Mouse (Mus musculus) MEL (cell line): ENCODE data around the gene Tuba1a.

Experiments
- CTCF ChIP-seq, 3 experiments: IDR thresholded peaks in 2 of 3; conservative IDR thresholded peaks in 1 of 3; 2 replicates each; pipeline ENCODE4 v1.5.1; 2011 to 2012; ENCODE audit warnings: low read length in 3 of 3, low read depth in 2 of 3, mild to moderate bottlenecking in 2 of 3, improper control_type of control experiment in 1 of 3, inconsistent platforms in 1 of 3, mixed read lengths in 1 of 3, moderate library complexity in 1 of 3; ENCODE audit not compliant: control insufficient read depth in 1 of 3, insufficient read depth in 1 of 3, poor library complexity in 1 of 3, severe bottlenecking in 1 of 3
- POLR2A ChIP-seq, 2 experiments: IDR thresholded peaks; 2 replicates each; pipeline ENCODE4 v1.6.1; 2011 to 2012; ENCODE audit warnings: low read length in 2 of 2, mild to moderate bottlenecking in 2 of 2, control low read depth in 1 of 2, improper control_type of control experiment in 1 of 2, low read depth in 1 of 2, moderate library complexity in 1 of 2; ENCODE audit not compliant: control insufficient read depth in 1 of 2, insufficient read depth in 1 of 2, poor library complexity in 1 of 2

DNA sequence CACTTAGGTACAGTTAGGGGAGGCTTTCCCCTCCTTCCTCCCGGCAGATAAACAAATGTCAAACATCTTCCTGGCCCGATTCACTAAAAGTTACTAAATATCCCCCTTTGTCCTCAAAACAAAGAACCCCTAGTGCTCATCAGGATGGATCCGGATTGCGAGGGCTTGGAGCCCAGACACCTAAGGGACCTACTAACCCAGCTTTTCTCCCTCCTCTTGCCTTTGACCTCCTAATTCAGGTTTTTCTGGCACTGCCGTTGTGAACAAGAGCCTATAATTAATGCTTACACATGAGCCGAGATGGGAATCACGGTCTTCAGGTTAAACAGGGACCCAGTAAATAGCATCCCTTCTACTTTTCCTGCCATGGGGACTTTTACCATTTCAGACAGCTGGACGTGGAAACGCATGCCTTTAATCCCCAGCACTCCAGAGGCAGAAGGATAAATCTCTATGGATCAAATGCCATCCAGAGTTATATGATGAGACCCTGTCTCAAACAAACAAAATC is 38.1 kb upstream of the Tuba1a start:
- TF ChIP-seq POLR2A (IDR thresholded peaks at IDR 0.05; ENCODE audit: control insufficient read depth in 1 of 2, insufficient read depth in 1 of 2, low read depth in 1 of 2, low read length in 2 of 2, poor library complexity in 1 of 2): no peak
- no peak for TF ChIP-seq CTCF (IDR thresholded peaks at IDR 0.05 in 2 of 3, conservative IDR thresholded peaks at IDR 0.05 in 1 of 3; ENCODE audit: control insufficient read depth in 1 of 3, insufficient read depth in 1 of 3, low read depth in 2 of 3, low read length in 3 of 3, poor library complexity in 1 of 3, severe bottlenecking in 1 of 3)
